Mouse (Mus musculus) liver, embryonic 14.5 days (tissue): ENCODE measurements at regions not wholly inside any gene's neighbourhood (a gene's known extent, or its start where the extent isn't known, plus 50 kb on each side); places are given as distances from the start of the nearest gene placed in this dataset.

ENCODE experiments used
- CTCF ChIP-seq: IDR thresholded peaks from 2 replicates; pipeline ENCODE4 v1.5.1; 2016; ENCODE audit warnings: antibody characterized with exemption, low read depth, control low read depth
- EP300 ChIP-seq: IDR thresholded peaks from 2 replicates; pipeline ENCODE4 v1.6.1; 2016; ENCODE audit warnings: antibody characterized with exemption, low read depth

GRCm38 (mm10) chr2:148121885-148122876, 75.4 kb upstream of the Foxa2 start:
- TF ChIP-seq EP300 (no peak), CTCF (peak; percentile 30; the same call in 1 of the 2 replicates)
